Mouse (Mus musculus) cerebellum, postnatal 10 days (tissue): ENCODE results near the gene Arhgef17.
A peak's percentile ranks its signal among the peaks of the same experiment; 100 is the strongest.

Experiments used
- DNase-seq, 2 experiments: peaks; one replicate each; pipeline ENCODE4 v3.0.0; 2021; ENCODE audit warnings: mixed read lengths in 2 of 2

The Arhgef17 gene

DNA sequence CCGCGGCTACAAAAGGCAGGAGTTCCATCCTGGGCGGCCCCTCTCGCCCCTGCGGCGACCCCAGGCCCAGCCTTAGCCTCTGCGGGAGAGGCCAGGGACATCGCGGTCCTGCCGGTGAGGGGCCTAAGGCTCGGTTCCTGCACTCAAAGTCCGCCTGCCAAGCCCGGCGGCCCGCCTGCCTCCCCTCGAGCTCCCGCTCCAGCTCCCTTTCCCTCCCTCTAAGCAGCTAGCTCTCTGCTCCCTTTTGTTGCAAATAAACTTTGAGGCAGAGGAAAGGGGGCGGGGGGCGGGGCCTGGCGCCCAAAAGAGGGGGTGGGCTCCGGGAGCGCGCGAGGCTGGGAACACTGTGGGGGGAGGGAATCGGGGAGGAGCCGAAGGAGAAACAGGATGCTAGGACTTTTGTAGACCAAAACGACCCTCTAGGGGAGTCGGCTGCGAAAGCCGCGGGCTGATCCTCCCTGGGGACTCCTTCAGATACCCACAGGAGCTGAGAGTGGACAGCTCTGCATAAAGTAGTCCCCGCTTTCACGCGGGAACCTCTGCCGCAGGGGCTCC, at the start of gene Arhgef17:
Gene Arhgef17 (minus strand): TSS at position 182 of the 555 bp plus-strand sequence.
- DNase-seq: peak; percentile 40 to 54

DNA sequence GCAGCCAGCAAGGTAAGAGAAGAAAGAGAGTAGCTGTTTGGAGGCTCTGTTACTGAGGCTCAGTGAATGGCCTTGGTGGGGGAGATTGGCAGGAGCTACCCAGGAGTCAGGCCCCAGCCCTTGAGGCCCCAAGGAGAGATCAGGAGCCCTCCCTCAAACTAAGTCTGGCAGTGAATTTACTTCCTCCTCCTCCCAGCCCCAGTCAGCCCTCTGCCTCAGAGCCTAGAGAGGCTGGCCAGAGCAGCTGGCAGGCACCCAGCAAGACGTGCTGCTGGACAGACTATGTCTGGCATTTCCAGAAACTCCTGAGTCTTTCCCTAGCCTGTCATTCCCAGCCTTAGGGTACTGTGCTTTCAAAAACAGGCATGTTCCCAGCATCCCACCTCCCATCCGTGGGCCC, 47.3 kb upstream of the Arhgef17 start:
- DNase-seq: peak; percentile 70 to 83

DNA sequence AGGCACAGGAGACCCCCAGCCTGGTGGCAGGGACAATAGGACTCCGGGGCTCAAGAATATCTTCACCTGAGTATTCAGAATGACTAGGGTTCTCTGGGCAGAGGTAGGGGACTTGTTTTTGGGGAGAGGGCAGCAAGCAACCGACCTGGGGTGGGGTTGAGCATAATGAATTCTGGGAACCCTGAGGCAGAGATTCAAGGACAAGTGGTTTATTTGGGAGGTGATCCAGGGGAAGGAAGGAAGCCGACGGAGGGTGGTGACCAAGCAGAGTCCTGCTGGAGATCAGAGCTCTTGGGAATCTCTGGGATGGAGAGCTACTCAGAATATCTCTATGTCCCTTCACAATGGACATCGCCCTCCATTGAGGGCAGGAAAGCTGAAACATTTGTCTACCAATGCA, 46.3 kb upstream of the Arhgef17 start:
- DNase-seq: no peak

DNA sequence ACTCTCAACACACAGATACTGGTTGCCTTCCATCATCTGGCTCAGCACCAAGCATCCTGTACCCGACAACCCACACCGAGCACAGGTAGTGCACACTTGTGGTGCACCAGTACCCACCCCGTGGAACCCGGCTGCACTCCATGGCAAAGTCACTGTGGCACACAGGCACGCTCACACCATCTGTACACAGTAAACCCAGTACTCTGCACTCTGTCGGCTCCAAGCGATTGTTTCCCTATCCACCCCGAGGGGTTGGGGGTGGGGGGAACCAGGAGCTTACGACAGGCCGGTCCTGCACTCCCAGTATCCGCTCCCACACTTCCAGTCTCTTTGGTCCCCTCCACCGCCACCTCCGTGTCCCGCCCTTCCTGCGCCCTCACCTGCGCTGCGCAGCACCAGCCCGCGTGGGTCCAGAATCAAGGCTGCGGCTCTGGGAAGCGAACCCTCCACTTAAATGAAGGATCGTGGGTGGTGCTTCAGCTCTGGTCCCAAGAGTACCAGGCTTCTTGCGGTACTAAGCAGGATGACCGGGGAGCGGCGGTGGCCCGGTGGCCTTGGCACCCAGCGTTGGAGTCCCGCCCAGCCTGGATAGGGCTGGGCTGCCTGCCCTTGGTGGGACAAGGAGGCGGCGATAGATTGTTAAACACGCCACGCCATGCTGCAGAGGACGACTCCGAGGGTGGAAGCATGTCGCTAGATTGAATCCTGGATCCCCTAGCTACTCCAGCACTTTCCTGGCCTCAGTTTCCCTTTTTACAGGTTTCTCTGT, 42.4 kb upstream of the Arhgef17 start, which contains the start of gene P2ry6:
Gene P2ry6 (minus strand): TSS at position 515 of the 769 bp plus-strand sequence.
- peak; percentile 66 to 73 for DNase-seq

DNA sequence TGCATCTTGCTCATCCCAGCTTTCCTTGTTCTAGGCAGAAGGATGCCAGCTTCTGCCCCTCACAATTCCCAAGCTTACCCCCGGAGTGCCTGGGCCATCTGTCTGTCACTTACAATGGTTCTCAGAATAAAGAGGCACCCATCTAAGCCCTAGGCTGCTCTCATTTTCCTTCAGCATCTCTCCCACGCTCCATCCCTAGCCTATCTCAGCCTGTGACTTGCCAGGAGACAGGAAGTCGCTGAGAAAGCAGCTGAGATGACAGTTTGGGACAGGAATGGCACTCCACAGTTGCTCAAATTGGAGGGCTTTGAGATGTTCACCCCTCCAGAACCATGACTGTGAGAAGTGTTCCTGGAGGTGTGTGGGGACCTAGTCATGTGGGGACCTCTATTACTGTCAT, 41.0 kb upstream of the Arhgef17 start:
- no peak for DNase-seq

DNA sequence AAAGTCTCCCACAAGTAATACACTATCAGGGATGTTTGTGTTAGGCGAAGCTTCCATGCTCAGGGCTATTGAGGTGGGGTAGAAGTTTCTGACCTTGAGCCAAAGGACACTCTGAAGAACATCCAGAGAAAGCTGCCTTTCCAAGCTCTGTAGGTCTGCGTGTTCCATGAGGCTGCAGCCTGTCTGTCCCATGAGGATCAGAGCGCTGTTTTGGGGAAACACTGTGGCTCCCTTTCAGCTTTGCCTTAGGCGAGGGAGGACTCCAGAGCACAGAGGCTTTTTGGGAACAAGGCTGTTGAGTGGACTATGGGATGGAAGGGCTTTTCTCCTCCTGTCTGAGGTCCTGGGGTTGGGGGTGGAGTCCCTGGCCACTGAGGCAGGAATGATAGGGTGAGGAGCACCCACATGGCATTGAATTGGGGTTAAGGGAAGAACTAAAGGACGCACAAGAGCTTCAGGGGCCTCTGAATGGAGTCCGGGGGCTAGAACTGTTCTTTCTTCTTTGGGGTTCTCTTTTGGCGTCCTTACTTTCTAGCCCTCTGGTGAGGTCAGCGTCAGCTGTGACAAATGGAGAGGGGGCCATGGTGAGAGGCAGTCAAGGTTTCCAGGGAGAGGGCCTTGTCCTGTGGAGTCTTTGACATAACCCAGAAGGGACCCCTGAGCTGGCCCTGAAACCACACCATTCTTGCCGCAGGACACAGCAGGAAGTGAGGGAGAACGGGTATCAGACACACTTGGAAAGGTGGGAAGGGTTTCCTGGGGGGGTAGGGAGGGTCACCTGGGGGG, 37.2 kb upstream of the Arhgef17 start:
- no peak for DNase-seq

DNA sequence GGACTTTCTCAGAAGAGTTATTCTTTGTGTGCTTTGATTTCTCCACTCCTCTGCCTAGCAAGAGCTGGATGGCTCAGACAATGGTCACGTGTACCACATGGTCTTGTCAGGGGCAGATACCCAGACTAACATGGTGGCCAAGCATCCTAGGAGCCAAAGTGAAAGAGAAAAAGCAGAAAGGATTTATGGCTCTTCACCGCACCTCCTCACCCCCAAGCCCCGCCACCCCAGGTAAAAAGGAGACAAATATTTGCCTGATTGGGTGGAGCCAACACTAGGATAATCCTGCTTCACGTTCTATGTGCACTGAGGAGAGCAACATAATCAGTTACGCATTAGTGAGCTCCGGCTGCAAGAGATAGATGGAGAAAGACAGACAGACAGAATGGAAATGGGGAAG, 36.5 kb upstream of the Arhgef17 start:
- no peak for DNase-seq

DNA sequence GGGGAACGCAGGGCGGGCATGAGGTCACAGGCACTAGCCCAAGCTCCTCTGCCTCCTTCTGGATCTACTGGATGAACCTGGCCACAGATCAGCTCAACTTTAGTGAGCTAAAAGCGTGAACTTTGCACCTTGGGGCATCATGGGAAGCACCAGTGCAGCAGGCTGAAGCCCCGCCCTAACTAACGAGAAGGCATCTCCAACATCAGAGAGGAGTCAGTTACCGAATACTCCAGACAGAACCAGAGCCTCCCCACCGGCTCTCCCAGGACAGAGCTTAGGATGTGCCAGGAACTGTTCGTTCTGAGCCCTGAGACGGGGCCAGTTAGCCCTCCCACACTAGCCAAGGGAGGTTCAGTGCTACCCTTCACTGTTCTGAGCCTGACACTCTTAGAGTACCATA, 35.9 kb upstream of the Arhgef17 start:
- no peak for DNase-seq

DNA sequence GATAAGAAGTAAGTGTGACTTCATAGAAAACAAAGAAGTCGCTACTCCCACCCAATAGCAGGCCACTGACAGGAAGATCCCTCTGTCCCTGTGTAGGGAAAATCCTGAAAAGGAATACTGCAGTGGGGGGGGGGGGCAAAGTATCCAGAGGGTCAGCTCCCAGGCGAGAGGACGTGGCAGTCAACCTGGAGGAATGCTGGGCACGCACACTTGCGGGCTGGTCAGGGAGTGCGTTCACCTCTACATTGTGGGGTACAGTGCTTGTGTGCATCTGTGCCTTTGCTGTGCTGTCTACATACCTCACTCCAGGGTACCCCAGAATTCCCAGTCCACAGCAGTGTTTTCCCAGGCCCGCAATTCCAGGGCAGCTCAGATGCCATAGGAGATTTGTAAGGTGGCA, 34.1 kb upstream of the Arhgef17 start:
- no peak for DNase-seq

DNA sequence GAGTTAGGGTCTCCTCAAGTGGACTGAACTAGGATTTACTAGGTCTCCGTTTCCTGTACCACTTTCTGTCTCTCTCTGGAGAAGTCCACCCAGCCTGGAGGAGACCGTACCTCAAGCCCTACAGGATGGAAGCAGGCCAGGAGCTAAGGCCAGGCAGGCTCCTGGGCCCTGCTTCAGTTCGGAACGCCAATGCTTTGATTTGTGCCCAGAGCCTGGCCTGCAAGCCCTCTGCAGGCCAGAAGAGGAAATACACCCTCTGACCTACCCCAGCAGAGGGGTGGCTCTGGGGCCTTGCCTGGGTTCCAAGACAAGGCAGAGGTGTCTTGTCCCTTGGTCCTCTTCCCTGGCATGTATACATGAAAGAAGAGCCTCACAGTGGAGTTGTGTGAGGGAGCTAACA, 33.2 kb upstream of the Arhgef17 start:
- peak; percentile 78 to 82 for DNase-seq

DNA sequence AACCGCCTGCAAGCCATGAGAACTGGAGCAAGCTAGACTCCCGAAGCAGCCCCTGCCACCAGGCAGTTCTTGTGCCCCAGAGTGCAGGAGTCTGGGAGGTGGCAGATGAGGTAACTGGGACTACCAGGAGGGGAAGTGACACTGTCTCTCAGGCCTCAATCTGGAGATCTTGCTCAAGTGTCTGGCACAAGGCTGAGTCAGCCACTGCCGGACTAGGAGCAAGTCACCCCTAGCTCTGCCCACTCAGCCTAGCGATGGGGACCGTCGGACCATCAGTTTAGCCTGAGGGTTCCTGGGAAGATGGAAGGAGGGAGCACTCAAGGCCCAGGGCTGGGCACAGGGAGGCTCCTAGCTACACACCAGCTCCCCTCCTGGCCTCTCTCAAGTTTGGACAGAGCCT, 32.3 kb upstream of the Arhgef17 start:
- no peak for DNase-seq

DNA sequence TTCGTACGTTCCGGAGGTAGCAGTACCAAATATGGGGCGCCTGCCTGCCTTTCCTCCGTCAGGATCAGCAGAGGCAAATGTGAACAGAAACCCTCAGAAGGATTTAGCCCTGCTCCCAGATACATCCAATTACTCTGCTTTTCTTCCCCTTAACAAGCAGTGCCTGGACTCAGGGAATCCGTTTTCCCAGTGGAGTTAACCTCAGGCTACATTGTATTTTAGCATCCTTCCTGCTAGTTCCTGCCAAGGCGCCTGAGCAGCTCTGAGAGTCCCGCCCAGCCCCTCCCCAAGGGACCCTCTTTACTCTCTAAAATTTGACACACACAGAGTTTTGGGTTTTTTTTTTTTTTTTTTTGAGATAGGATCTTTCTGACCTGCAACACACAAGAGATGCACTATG, 31.5 kb upstream of the Arhgef17 start:
- no peak for DNase-seq

DNA sequence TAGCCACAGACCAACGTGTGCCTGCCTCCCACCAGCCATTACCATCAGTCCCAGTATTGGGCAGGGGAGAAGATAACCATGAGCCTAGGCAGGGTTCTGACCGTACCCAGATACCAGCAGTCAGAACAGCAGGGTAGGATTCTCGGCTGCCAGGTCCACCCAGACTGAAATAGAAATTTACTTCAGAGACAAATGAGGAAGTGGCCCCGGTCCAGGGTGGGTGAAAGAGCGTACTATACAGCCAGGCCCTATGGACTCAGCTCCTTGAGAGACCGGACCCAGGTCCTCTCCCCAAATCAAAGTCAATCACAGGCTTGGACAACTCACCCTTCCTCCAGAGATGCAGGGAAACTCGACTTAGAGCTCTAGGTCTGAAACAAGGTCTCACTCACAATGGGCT, 29.2 kb upstream of the Arhgef17 start:
- no peak for DNase-seq

DNA sequence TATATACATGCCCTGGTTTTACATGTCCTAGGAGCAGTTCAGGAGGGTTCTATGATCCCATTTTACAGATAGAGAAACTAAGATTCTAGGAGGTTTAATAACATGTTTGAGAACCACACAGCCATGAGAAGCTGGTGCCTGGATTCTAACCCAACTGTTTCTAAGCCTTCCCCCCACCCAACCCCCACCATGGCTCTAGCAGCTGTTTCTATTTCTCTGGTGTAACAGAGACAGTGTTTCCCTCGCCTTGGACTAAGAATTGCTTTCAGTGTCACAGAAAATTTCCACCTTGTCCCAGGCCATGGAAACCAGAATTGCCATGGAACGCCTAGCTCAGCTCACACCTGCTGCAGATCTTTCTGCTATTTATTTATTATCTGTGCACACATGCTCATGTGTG, 28.6 kb upstream of the Arhgef17 start:
- DNase-seq: no peak

DNA sequence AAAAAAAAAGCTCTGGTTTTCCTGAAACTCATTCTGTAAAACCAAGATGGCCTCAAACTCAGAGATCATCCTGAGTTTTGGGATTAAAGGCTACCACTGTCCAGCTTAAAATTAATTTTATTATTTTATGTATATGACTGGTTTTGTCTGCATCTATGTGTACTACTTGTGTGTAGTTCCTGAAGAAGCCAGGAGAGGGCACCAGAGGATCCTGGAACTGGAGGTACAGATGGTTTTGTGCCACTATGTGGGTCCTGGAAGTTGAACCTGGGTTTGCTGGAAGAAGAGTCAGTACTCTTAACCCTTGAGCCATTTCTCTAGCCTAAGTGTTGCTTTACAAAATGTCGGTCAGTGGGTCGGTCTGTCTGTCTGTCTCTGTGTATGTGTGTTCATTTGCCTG, 26.5 kb upstream of the Arhgef17 start:
- DNase-seq: peak; percentile 37 to 50

DNA sequence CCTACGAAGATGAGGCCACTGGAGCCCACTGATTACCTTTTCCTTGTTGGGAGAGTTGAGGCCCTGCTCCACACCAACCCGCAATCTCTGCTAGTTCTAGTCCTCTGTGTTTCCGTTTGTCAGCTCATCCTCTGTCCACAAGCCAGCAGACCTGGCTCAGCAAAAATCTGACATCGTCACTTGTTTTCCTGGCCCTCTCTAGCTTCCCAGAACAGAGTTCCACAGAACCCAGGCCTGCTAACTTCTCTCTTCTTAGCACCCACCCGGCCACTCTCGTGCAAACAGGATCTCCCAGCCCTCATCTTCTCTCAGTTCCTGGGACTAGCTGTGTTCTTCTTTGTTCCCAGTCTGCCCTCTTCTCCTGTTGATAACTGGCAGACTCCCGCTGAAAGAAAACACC, 20.8 kb upstream of the Arhgef17 start:
- DNase-seq: no peak

DNA sequence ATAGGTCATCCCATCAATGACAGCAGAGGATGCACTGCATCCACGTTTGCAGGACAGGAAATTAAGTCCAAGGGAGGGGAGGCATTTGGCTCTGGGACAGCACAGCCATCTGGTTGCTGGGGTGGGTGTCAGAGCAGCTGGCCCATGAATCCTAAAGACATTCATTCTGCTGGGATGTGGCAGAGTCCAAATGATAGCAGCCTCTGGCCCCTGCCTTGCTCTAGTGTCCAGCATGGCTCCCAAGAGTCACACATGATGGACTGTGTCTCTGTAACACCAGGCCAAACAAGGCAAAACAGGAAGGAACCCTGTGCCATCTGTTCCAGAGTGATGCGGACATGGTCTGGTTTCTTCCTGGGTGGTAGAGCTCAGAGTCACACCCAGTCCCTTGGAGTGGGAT, 20.0 kb upstream of the Arhgef17 start:
- peak; percentile 68 to 79 for DNase-seq

DNA sequence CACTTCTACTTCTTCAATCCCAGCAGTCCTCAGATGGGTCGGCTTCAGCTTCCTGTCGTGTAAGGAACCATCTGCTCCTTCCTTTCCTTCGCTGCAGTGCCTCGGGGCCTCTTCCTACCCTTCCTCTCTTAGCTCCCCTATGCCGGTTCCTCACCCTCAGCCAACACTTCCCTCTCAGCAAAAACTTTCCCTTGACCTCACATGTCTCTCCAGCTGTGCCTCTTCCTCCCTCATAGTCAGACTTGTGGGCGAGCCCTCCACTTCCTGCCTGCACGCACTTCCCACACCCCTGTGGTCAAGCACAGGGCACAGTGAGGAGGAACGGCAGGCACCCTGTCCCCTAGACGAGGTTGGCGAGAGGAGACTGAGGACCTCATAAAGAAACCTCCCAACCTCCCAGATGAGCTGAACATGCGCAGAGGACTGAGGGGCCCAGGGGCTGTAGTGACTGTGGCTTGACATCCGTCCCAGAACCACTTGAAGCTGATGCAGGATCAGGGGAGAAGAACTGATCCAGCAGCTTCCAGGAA, 18.6 kb upstream of the Arhgef17 start:
- DNase-seq: no peak

DNA sequence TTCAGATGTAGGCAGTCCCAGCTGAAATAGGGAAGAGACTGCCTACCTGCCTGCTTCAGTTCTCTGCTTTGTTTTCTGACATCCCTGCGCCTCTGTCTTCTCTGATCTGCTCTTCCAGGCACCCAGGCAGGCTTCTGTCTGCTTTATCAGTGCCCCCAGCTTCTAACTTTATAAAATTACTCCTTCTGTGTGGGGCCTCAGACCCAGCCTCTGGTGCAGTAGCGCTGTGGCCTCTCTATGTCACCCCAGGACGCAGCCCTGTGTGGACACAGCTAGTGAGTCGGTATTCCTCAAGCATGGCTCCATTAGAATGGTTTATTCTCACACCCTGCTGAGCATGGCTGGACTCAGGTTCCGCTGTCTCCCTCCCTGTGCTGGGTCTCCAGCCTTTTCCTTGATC, 18.1 kb upstream of the Arhgef17 start:
- DNase-seq: no peak

DNA sequence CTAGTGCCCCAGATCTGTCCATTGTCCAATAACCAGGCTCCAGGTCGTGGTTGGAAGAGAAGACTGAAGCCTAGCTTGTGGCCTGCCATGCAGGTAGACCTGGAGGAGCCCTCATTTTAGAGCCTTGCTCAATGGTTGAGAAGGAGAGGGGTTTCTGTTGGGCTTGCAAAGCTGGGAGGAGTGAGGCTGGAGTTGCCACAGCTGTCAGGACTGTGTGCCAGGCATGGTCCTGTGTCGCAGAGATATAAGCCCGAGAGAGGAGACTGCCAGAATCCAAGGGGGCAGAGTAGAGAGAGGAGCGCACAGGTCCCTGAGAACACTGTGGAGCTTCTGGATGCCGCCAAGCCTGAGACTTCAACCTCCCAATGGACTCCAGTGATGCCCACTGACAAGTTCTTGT, 12.8 kb upstream of the Arhgef17 start:
- no peak for DNase-seq

DNA sequence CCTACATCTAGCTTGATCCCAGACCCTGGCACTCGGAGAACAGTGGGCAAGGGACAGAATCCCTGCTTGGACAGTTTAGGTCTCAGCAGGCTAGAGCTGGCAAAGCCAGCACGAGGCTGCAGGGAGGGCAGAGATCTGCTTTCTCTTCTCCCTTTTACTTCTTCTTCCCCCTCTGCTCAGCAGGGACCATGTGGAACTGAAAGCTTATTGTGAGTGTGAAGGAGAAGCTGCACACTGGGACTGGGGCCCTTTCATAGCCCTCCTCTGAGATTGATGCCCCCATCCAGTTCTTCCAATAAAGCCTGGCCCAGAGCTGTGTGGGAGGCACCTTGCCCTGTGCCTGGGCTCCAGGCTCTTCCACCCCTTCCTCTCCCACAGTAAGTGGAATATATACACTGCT, 12.4 kb upstream of the Arhgef17 start:
- DNase-seq: peak in 1 of 2 experiments; percentile 54

DNA sequence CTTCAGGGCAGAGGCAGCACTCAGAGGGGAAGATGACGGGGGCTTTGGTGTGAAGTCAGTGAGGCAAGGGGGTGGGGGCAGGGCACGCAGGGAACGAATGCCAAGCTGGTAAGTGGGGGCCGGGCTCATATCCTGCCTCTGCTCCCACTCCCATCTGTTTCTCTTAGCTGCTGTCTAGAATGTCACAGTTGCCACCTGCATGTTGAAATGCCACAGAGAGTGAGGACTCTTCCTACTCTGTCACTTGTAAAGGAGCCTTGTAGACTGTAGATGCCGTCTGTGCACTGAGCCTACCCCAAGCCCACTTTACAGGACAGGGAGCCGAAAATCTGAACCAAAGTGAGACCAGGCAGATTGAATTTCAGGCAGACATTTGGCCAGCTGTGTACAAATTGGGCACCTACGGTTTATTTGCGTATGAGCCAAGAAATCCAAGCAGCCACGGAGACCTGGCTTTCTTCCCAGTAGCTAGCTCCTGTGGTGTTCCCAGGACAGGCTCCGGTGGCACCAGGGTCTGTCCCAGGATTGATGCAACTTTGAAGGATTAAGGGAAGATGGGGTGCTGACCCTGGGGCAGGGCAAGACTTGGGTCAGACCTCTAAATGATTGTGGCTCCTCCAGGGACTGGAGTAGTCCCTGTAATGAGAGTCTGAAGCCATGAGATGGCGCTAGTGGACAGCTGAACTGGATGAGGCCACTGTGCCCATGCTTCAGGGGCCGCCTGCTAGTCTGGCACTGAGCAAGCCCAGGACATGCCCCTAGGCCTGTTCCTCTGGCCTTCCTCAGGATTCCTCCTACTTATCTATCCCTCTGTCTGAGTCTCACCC, 11.1 kb upstream of the Arhgef17 start:
- DNase-seq: peak; percentile 88 to 89

DNA sequence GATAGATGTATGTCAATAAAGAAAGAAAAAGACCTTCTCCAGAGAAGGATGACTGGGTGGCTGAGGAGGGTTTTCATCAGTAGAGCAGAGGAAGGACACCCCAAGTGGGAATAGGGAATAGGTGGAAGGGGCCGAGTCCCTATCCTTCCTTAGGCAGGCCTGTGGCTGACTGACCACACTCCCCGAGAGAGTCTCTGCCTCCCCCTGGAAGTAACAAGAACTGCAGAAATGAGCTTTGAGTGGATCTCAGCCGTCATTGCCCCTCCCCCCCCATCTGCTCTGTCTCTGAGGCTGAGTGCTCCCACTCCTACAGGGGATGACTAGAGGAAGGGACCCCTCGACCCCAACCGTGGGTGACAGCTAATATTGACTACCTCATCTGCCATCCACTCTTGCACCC, 9.3 kb upstream of the Arhgef17 start:
- peak in 1 of 2 experiments; percentile 44 for DNase-seq
